Mouse (Mus musculus): ENCODE results near the gene Clic1. TPM values are rescaled to one million over a fixed set of nuclear protein-coding genes. Genes with fewer than 3 reads are reported as not detected.

Gene Clic1
- polyA plus RNA-seq, 1 experiment: 28.5 TPM

DNA sequence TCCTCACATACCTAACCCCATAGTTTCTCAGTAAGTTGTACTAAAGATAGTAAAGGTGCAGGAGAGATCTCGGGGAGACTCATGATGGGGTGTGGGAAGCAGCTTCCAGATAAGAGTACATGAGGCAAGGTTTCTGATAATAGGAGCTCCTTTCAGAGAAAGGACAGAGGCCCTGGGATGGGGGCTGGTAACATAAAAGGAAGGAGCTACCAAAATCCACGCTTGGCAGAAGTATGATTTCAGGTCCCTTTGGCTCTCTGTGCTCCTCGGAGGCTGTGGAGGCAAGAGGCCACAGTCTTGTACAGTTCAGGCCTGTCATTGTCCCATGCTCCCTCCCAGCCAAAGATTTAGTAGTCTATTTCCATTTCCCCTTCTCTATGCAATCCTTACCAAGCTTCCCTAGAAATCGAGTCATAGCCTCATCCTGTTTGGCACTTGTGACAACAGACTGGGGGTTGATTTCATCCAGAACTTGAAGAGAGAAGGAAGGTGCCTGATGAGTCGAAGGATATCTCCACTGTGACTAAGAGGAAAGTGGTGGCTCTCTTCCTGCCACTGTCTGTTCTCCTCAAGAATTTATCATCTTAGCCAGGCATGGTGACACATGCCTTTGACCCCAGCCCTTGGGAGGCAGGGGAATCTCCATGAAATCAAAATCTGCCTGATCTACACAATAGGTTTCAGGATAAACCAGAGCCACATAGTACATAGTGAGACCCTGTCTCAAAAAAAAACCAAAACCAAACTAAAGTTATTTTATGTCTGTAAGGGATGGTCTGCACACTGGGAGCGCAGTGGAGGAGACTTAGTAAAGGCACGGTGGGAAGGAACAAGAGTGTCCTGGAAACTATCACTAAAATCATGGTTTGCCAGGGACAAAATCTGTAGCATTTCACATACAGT is 4.6 kb upstream of the Clic1 start:
- no peak for DNase-seq (ENCODE audit: extremely low spot score in 1 of 2, low spot score in 1 of 2)

DNA sequence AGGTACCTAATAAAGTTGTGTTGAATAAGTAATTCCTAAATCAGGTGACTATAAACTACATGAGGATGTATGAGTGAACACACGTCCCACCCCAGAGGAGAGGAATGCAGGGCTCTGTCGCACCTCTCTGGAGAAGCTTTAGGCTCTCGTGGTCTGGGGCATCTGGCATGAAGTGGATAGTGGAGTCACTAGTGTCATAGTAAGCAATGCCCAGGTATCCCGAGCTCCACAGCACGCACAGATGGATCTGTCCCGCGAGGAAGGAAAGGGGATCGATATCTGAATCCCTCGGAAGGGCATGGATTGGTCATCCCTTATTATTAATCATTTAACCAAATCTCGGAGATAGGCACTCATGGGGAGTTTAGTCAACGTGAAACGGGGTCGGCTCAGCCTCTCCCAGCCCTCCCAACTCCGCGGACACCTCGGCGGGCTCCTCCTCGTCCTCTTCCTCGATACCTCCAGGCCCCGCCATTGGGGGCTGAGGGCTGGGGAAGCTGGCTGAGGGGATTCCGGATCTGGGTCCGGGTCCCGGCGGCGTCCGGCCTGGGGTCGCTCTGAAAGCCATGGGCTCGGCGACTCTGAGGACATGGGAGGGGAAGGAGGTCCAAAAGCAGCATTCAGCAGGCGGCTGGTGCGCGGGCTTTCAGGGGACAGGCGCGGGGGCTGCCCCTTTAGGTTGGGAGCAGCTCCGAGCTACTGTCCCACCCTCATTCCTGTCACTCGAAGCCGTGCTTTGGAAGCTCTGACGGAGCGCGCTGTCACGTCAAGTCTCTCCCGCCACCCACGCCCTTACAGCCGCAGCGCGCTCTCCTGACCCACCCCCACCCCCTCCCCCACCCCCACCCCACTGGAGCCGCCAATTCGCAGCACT is 3.7 kb upstream of the Clic1 start:
- no peak for DNase-seq (ENCODE audit: extremely low spot score in 1 of 2, low spot score in 1 of 2)

DNA sequence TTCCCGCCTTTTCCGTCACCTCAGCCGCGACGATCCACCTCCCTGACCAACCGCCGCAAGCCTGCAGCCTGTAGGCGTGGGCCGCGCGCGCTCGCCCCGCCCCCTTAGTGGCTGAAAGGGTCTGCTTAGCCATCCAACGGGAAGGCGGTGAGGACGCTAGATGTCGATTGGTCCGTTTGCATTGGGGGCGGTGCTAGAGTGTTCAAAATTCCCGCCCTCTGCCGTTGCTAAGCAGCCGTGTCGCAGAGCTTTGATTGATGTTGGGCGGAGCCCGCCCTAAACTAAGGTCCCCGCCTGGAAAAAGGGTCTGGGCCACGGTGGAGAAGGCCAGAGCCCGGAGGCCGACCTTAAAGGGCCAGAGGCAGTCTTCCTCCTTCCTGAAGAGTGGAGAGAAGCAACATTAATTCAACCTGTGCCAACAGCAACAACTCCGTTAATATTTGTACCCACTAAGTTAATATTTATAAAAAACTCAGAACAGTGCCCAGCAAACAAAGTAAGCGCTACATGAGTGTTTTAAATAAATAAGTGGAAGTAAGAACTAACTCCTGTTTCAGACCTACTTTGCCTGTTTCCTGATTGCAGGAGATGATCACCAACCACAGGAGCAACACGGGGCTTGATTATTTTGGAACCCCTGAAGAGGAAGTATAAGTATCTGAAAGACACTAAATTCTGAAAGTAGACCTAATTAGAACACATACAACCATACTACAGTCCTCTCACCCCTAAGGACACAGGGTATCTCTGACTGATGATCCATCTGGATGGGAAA is 2.9 kb upstream of the Clic1 start, which contains the start of gene Msh5:
Gene Msh5 (minus strand): TSS at position 65 of the 775 bp plus-strand sequence.
- peak; percentile 89 to 94 for DNase-seq (ENCODE audit: extremely low spot score in 1 of 2, low spot score in 1 of 2)

DNA sequence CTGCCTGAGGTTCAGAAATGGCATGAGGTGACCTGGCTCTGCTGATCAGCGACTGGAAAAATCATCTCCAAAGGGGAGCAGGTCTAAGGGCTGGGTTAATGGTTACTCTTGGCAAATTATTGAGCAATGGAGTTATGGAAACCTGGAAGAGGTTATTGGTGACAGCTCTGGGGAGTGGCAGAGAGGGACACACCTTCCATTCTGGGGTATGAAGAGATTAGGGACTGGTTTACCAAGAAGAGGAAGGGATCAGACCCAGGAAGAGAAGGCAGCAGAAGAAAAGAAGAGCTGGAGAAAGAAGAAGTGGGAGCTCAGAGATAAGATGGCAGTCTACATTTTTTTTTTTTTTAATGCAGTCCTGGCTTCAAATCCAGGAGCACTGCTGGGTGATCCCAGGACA is 2.1 kb upstream of the Clic1 start:
- no peak for DNase-seq (ENCODE audit: extremely low spot score in 1 of 2, low spot score in 1 of 2)

DNA sequence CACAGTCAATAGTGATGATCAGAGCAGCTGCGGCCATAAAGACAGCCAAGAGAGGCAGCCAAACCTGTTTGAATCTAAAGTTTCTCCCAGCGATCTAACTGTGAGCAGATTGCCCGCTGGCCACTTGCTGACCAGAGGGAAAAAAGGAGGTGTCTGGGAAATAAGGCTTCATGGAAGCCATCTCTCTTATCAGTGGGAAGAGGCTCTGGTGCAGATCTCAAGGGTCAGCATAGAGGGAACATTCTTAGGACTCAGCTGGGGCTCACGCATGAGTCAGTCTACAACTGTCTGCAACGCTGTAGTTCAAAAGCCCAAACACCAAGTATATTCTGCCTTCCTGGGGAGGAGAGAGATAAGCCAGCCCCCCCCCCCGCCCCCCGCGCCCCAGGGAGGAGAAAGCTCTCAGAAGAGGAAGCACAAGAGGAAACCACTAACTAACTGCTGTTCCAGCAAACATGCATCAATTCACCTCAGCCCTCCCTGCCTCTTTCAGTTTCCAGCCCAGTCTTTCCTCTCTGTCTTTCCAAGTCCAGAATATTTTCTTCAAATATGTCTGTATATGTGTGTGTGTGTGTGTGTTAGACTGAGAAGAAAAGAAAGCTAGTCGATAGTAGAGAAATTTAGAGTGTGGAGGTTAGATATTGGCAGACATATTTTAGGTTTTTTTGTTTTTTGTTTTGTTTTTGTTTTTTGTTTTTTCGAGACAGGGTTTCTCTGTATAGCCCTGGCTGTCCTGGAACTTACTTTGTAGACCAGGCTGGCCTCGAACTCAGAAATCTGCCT is 1.4 kb upstream of the Clic1 start:
- no peak for DNase-seq (ENCODE audit: extremely low spot score in 1 of 2, low spot score in 1 of 2)

DNA sequence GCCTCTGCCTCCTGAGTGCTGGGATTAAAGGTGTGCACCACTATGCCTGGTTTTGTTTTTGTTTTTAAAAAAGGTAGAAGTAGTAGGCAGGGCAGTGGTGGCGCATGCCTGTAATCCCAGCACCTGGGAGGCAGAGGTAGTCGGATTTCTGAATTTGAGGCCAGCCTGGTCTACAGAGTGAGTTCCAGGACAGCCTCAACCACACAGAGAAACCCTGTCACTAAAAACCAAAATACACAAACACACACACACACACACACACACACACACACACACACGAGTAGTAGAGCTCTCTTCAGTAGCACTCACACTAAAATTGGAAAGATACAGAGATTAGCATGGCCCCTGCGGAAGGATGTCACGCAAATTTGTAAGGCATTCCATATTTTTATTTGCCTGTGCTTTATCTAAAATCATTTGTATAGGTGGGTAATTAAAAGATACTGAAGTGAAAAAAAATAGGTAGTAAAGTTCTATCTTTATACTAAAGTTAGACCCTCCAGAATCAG is 780 bp upstream of the Clic1 start:
- DNase-seq (ENCODE audit: extremely low spot score in 1 of 2, low spot score in 1 of 2): no peak

DNA sequence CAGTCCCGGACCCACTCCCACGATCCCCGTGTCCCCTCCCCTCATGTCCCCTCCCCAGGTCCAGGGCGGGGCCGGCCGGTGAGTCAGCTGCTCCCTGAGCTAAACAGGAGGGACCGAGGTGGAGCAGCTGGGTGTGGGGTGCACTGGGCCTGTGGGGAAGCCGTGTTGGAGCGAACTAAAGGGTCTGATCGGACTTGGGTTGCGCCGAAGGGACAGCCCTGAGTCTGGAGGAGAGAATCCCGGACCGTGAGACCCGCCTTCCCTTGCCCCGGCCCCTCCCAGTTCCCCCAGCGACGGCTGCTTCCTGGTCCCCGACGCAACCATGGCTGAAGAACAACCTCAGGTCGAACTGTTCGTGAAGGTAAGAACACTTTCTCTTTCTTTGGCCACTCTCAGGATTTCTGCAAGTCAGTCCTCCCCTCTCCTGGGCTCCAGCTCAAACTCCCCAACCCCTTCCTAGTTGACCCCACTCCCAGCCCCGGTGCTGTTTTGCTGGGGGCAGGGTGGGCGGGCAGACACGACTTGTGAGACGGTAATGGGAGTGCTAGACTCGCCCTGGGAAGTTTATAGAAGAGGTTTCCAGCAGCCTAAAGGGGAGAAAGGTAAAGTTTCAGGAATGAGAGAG is 472 bp downstream of the Clic1 start:
- DNase-seq (ENCODE audit: extremely low spot score in 1 of 2, low spot score in 1 of 2): no peak

DNA sequence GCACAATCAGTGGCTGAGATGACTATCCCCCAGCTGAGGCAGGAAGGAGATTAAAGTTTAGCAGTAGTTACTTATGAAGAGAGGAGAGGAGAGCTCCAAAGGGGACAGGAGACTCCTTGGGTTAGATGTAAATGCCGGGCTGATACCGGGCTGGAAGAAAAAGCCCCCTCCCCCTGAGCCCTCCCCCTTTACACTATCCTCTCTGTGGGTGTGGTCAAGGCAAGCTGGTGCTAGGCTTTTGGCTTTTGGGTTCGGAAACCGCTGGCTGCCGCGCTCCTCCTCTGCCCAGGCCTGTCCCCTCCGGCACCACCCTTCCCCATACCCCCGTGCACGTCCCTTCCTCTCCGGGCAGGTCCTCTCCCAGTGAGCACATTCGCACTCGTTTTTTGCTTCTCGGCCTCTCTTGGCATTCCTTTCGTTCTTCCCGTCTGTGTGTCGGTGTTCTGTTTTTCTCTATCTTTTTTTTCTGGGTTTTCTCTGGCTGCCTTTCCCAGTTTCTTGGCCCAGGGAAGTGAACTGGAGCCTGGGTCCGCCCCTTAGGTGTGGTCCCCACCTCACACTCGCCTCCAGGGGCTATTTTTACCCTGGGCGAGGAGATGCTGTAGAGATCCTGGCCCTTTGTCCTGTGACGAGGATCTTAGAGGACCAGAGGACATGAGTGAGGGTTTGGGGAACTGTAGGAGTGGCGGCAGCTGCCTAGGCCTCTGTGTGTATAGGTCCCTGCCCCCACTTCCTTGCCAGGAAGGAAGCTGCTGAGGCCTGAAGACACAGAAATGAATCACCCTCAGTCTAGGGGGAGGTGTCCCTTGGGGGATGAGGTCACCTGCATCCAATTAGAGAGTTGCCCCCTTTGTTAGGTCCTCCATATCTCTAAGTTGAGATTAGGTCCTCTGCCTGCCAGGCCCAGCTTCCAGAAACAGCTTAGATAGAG is 1.7 kb downstream of the Clic1 start:
- no peak for DNase-seq (ENCODE audit: extremely low spot score in 1 of 2, low spot score in 1 of 2)

DNA sequence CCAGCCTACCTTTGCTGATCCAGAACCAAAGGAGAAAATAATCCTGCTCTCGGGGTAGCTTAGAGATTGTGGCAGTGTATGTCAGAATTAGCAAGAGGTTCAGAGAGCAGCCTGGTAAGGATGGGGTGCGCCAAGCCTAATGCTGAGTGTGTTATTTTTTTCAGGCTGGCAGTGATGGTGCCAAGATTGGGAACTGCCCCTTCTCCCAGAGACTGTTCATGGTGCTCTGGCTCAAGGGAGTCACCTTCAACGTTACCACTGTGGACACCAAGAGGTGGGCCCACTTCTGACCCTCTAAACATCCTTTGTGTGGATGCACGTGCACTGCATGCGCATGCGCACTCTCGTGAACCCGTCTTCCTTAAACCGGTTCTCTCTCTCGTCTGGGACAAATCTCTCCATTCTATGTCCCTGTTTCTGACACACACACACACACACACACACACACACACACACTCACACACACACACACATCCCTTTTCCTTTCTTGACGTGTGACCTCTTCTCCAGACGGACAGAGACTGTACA is 2.6 kb downstream of the Clic1 start:
- no peak for DNase-seq (ENCODE audit: extremely low spot score in 1 of 2, low spot score in 1 of 2)

DNA sequence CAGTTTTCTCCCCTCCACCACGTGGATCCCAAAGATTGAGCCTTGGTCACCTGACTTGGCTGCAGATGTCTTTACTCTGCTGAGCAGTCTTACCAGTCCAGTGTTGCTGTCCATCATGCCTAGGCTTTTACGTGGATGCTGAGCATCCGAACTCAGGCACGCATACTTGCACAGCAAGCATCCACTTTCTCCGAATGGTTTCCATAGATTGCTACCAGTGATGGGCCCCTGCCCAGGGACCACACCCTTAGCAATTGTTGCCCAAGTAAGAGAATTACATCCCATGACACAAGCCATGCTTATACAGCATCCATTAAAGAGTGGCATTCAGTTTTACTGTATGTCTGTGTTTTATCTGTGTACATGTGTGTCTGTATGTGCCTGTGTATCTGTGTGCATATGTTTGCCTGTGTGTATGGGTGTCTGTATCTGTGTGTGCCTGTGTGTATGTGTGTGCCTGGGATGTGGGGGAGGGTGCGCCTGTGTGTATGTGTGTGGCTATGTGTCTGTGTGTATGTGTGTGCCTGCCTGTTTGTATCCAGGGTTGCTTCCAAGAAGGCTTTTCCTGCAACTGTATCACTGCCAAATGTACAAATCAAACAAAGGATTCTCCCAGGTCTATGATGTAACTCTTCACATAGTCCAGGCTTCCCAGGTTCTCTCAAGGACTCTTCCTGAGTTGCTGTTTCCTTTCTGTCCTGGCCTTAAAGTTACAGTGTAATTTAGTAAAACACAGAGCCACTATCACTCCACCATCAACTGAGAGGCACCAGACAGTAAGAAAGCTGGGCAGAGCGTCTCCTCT is 6.1 kb downstream of the Clic1 start:
- DNase-seq (ENCODE audit: extremely low spot score in 1 of 2, low spot score in 1 of 2): no peak

DNA sequence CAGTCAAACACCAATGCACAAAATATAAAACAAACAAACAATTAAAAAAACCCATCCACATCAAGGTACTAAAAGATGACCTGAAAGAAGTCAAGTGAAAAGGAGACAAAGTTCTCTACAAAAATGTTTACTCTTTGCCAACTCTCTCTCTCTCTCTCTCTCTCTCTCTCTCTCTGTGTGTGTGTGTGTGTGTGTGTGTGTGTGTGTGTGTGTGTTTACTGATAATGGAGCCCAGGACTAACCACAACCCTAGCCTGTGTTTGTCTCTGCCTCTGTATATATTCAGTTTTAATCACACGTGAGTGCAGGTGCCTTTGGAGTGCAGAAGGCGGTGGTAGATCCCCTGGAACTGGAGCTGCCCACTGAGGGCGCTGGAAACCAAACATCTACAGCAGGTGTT is 7.3 kb downstream of the Clic1 start:
- DNase-seq (ENCODE audit: extremely low spot score in 1 of 2, low spot score in 1 of 2): no peak

DNA sequence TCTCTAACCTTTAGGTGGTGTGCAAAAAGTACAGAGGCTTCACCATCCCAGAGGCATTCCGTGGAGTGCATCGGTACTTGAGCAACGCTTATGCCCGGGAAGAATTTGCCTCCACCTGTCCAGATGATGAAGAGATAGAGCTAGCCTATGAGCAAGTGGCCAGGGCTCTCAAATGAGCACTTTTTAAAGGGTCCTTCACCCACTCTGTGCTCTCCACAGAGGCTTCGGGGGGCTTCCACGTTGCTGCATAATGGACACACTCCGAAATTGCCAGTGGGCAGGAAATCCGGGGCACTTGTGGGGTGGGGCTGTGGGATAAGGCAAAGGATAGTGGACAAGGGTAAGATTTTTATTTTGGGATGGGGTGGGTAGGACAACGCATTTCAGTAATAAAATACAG is 8.6 kb downstream of the Clic1 start:
- DNase-seq (ENCODE audit: extremely low spot score in 1 of 2, low spot score in 1 of 2): no peak

DNA sequence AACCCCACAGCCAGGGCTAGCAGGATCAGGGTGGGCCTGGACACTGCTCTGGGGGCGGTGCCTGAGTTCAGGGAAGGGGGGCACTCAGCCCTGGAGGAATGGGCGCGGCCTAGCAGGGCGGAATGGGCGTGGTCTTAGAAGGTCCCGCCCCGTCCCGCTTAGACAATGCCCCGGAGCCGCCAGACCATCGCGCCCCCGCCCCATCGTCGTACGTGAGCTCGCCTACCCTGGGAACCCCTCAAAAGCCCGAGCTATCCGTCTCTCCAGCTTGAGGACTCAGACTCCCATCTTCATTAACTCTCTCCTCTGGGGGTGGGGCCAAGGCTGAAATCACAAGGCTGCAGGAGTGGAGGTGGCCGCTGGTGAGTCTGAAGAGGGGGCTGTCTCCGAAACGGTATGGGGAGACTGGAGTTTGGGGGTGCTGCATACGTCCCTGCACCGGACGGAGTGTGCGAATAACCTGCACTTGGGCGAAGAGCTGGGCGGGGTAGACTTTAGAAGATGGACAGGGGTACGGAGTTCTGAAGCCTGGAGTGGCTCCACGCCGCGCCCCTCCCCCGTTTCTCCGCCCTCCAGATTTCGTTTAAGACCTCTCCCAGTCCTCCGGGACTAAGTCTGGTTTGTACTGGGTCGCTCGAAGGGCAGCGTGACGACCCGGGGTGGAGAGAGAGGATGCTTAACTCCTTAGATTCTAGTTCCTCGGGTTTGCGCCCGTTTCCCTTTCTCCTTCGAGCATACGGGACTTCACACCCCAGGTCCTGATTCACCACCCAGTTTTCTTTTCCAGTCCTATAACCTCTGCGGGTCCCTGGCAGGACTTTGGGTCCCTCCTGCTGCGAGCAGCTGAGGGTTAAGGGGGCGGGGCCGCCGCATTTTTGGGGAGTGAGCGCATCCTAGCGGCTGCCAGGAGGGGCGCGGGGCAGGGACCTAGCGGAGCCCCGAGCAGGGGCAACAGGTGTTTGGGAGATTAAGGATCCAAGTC is 9.4 kb downstream of the Clic1 start, which contains the start of gene Ddah2:
Gene Ddah2 (plus strand): TSS at position 125 of the 982 bp plus-strand sequence.
- peak in 1 of 2 experiments; percentile 75 for DNase-seq (ENCODE audit: extremely low spot score in 1 of 2, low spot score in 1 of 2)

DNA sequence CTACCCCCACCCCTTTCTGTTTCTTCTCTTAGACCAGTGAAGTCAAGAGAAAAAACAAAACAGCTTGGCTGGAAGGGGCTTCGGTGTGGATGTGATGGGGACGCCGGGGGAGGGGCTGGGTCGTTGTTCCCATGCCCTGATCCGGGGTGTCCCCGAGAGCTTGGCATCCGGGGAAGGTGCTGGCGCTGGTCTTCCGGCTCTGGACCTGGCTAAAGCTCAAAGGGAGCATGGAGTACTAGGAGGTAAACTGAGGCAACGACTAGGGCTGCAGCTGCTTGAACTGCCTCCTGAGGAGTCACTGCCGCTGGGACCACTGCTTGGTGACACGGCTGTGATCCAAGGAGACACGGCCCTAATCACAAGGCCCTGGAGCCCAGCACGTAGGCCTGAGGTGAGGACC is 10.3 kb downstream of the Clic1 start:
- DNase-seq (ENCODE audit: extremely low spot score in 1 of 2, low spot score in 1 of 2): no peak

DNA sequence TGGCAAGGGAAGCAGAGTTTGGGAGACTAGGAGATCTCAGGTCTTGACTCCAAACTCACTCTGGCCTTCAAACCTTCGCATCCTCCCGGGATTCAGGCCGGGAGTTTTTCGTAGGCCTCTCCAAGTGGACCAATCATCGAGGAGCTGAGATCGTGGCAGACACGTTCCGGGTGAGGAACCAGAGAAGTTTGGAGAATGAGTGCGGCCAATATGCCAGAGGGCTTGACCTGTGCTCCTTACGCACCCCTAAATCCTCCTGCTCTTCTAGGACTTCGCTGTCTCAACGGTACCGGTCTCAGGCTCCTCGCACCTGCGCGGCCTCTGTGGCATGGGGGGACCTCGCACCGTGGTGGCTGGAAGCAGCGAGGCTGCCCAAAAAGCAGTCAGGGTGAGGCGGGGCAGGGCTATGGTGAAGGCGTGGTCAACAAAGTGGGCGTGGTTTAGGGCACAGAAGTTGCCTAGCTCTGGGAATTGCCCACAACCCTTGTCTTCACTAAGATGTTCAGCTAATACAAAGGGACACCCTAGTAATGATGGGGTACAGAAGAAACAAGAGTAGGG is 11.1 kb downstream of the Clic1 start:
- no peak for DNase-seq (ENCODE audit: extremely low spot score in 1 of 2, low spot score in 1 of 2)

DNA sequence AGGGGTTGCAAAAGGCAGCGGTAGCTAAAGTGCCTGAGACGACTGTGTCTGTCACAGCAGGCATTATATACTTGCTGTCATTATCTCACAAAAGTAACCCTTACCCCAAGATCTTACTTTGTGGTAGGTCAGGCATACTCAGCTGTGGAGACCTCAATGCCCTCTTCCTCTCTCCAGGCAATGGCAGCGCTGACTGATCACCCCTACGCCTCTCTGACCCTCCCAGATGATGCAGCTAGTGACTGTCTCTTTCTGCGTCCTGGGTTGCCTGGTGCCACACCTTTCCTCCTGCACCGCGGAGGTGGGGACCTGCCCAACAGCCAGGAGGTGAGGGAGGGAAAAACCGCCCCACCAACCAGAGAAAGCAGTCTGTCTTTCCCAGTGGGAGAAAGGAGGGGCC is 11.5 kb downstream of the Clic1 start:
- no peak for DNase-seq (ENCODE audit: extremely low spot score in 1 of 2, low spot score in 1 of 2)

All from frontal cortex, adult 2 months (tissue).